Mouse (Mus musculus): ENCODE results near the gene Thap12.

GRCm38 (mm10) chr7:98704276-98704675, 1.4 kb downstream of the Thap12 start:
- TF ChIP-seq EP300 (IDR thresholded peaks at IDR 0.05; ENCODE audit: low read depth) (no peak), CTCF (IDR thresholded peaks at IDR 0.05; ENCODE audit: low read depth) (no peak)

Data from liver, embryonic 14.5 days (tissue).